Mouse (Mus musculus) bone marrow, adult 2 months (tissue): ENCODE measurements around the gene Cmbl.

ENCODE experiments used
- CTCF ChIP-seq: fragments of 200-500 bp; IDR thresholded peaks from 2 replicates; pipeline ENCODE4 v1.5.1; 2011; ENCODE audit warnings: low read length, control low read depth; ENCODE audit not compliant: control insufficient read depth, insufficient read depth
- POLR2A ChIP-seq: fragments of 200-500 bp; IDR thresholded peaks from 2 replicates; pipeline ENCODE4 v1.6.1; 2011; ENCODE audit warnings: low read depth, mild to moderate bottlenecking, control low read depth, low read length, borderline replicate concordance; ENCODE audit not compliant: control insufficient read depth

- TF ChIP-seq CTCF: no peak
- TF ChIP-seq POLR2A: no peak
Observed at GRCm38 (mm10) chr15:31570959-31571358, 5.8 kb downstream of the Cmbl start.
